Mouse (Mus musculus) hindbrain, postnatal 0 days (tissue): Measurements from ENCODE around the gene Slc20a1. TPM values are rescaled to one million over a fixed set of nuclear protein-coding genes. Genes with fewer than 3 reads are reported as not detected.

Source experiments
- ATAC-seq: fragments of 200-750 bp; cut with Nextera tagmentation; 2 replicates; pipeline ENCODE4 v1.8.0; 2017; ENCODE audit warnings: mild to moderate bottlenecking, moderate TSS enrichment, moderate library complexity
- DNase-seq: peaks from one replicate; pipeline ENCODE4 v3.0.0-alpha.2; 2015; ENCODE audit warnings: low spot score
- H3K27ac ChIP-seq: fragments of 300-500 bp; sonication (generic); 2 replicates; pipeline ENCODE4 v1.5.1; 2014; ENCODE audit warnings: mild to moderate bottlenecking
- H3K27me3 ChIP-seq: fragments of 300-500 bp; sonication (generic); 2 replicates; pipeline ENCODE4 v1.6.1; 2014; ENCODE audit warnings: low read length, mixed read lengths; ENCODE audit not compliant: insufficient read depth
- H3K36me3 ChIP-seq: fragments of 300-500 bp; sonication (generic); 2 replicates; pipeline ENCODE4 v1.6.1; 2014; ENCODE audit warnings: low read length, mixed read lengths; ENCODE audit not compliant: insufficient read depth
- H3K4me1 ChIP-seq: fragments of 300-500 bp; sonication (generic); 2 replicates; pipeline ENCODE4 v1.6.1; 2014; ENCODE audit warnings: antibody characterized with exemption, low read length, mixed read lengths; ENCODE audit not compliant: insufficient read depth
- H3K4me2 ChIP-seq: fragments of 300-500 bp; sonication (generic); 2 replicates; pipeline ENCODE4 v1.6.1; 2014; ENCODE audit warnings: low read depth, mild to moderate bottlenecking, low read length, moderate library complexity, mixed read lengths
- H3K4me3 ChIP-seq: fragments of 300-500 bp; sonication (generic); 2 replicates; pipeline ENCODE4 v1.5.1; 2014; ENCODE audit warnings: low read length
- H3K9ac ChIP-seq: fragments of 300-500 bp; sonication (generic); replicated peaks from 2 replicates; pipeline ENCODE4 v1.6.1; 2014; ENCODE audit warnings: mild to moderate bottlenecking, low read length, moderate library complexity, mixed read lengths
- H3K9me3 ChIP-seq: fragments of 300-500 bp; sonication (generic); 2 replicates; pipeline ENCODE4 v1.6.1; 2016; ENCODE audit warnings: low read length, mixed read lengths
- CTCF ChIP-seq: IDR thresholded peaks from 2 replicates; pipeline ENCODE4 v1.5.1; 2016; ENCODE audit warnings: antibody characterized with exemption, control low read depth, low read depth
- WGBS: fragments of 180-500 bp; shearing (Covaris S2); extraction: QIAGEN DNeasy Blood & Tissue Kit; methylation state at CpG from one replicate; pipeline ENCODE4 v1.1.7; 2014; 5-methylcytosine and 5-hydroxymethylcytosine counted together
- polyA plus RNA-seq: library from polyadenylated mRNA; unstranded; fragments of >200 nt; fragmentation: Nextera tagmentation; extraction: Ambion mirVana; gene quantifications from 2 replicates; pipeline ENCODE4 v1.2.1, GENCODE M21; 2015
- total RNA-seq: library from RNA; depleted of rRNA; stranded (reverse); fragments of >200 nt; gene quantifications from 2 replicates; pipeline ENCODE4 v1.2.3, GENCODE M21; 2014

Gene Slc20a1
- total and polyA plus RNA-seq, 2 experiments from 2014 or later, result 41.6 to 63.0 TPM

- DNase-seq, result no peak
- Histone ChIP-seq H3K9me3 (no peaks in the 10 kb centered on the region), H3K9ac (no peak overlapping the region), H3K4me3 (no peak overlapping the region), H3K36me3 (peaks cover 49% of the 10 kb centered on the region), H3K27me3 (no peaks in the 10 kb centered on the region), H3K4me2 (no peak overlapping the region), H3K4me1 (no peaks in the 10 kb centered on the region), H3K27ac (peak overlapping the region; percentile 6; the same call in 1 of the 2 replicates)
- 90% methylated on average over 2 of the region's 2 CpGs for WGBS
- TF ChIP-seq CTCF, result no peak
- no peak for ATAC-seq
Measured at GRCm38 (mm10) chr2:129211957-129212356, 13.4 kb downstream of the Slc20a1 start.

GRCm38 (mm10) chr2:129212566-129212965 lies 14.0 kb downstream of the Slc20a1 start:
- no peak for ATAC-seq
- WGBS, result 89% methylated on average over 7 of the region's 7 CpGs

GRCm38 (mm10) chr2:129214774-129215173 lies 16.2 kb downstream of the Slc20a1 start:
- DNase-seq (no peak), ATAC-seq (no peak)
- H3K27ac ChIP-seq, result no peak overlapping the region
- H3K4me2 ChIP-seq, result no peak overlapping the region
- no peak for TF ChIP-seq CTCF
- 96% methylated on average over 5 of the region's 5 CpGs for WGBS
- no peaks in the 10 kb centered on the region for H3K27me3 ChIP-seq
- H3K9me3 ChIP-seq, result no peaks in the 10 kb centered on the region
- no peaks in the 10 kb centered on the region for H3K4me1 ChIP-seq
- H3K9ac ChIP-seq, result no peak overlapping the region
- H3K36me3 ChIP-seq, result peaks cover 25% of the 10 kb centered on the region; the same call in 1 of the 2 replicates
- H3K4me3 ChIP-seq, result no peak overlapping the region

More at GRCm38 (mm10) chr2:129212566-129212965, 14.0 kb downstream of the Slc20a1 start:
- TF ChIP-seq CTCF, result no peak
- H3K27me3 ChIP-seq, result no peaks in the 10 kb centered on the region
- H3K27ac ChIP-seq, result no peak overlapping the region
- no peak overlapping the region for H3K4me3 ChIP-seq
- no peak for DNase-seq
- H3K36me3 ChIP-seq, result peaks cover 46% of the 10 kb centered on the region
- no peaks in the 10 kb centered on the region for H3K4me1 ChIP-seq
- no peaks in the 10 kb centered on the region for H3K9me3 ChIP-seq
- no peak overlapping the region for H3K9ac ChIP-seq
- H3K4me2 ChIP-seq, result no peak overlapping the region

GRCm38 (mm10) chr2:129217612-129218185 lies 19.1 kb downstream of the Slc20a1 start:
- TF ChIP-seq CTCF, result no peak
- Histone ChIP-seq H3K27ac (no peak overlapping the region), H3K9ac (no peak overlapping the region), H3K9me3 (no peaks in the 10 kb centered on the region), H3K27me3 (no peaks in the 10 kb centered on the region), H3K36me3 (no peaks in the 10 kb centered on the region), H3K4me1 (no peaks in the 10 kb centered on the region), H3K4me2 (no peak overlapping the region), H3K4me3 (no peak overlapping the region)
- WGBS, result 78% methylated on average over 9 of the region's 9 CpGs
- no peak for ATAC-seq
- no peak for DNase-seq

- no peaks in the 10 kb centered on the region for H3K36me3 ChIP-seq
- no peak overlapping the region; the same call in 1 of the 2 replicates for H3K27ac ChIP-seq
- ATAC-seq, result no peak
- no peaks in the 10 kb centered on the region for H3K9me3 ChIP-seq
- TF ChIP-seq CTCF, result no peak
- no peak for DNase-seq
- no peak overlapping the region for H3K9ac ChIP-seq
- WGBS, result 68% methylated on average over 4 of the region's 4 CpGs
- no peak overlapping the region for H3K4me2 ChIP-seq
- H3K27me3 ChIP-seq, result no peaks in the 10 kb centered on the region
- H3K4me3 ChIP-seq, result no peak overlapping the region
- H3K4me1 ChIP-seq, result no peaks in the 10 kb centered on the region
Measured at GRCm38 (mm10) chr2:129218537-129219105, 20.1 kb downstream of the Slc20a1 start.

GRCm38 (mm10) chr2:129221097-129221632 lies 22.6 kb downstream of the Slc20a1 start:
- no peak overlapping the region for H3K9ac ChIP-seq
- H3K4me2 ChIP-seq, result no peak overlapping the region
- DNase-seq (no peak), ATAC-seq (no peak)
- H3K36me3 ChIP-seq, result no peaks in the 10 kb centered on the region
- no peak overlapping the region for H3K4me3 ChIP-seq
- no peak for TF ChIP-seq CTCF
- H3K27me3 ChIP-seq, result no peaks in the 10 kb centered on the region
- H3K27ac ChIP-seq, result no peak overlapping the region
- 64% methylated on average over 9 of the region's 9 CpGs for WGBS
- no peaks in the 10 kb centered on the region for H3K4me1 ChIP-seq
- no peaks in the 10 kb centered on the region for H3K9me3 ChIP-seq

- Histone ChIP-seq H3K4me2 (no peak overlapping the region), H3K36me3 (no peaks in the 10 kb centered on the region), H3K9ac (no peak overlapping the region), H3K27ac (no peak overlapping the region), H3K9me3 (no peaks in the 10 kb centered on the region), H3K4me1 (no peaks in the 10 kb centered on the region), H3K4me3 (no peak overlapping the region), H3K27me3 (no peaks in the 10 kb centered on the region)
- ATAC-seq (no peak), DNase-seq (no peak)
- TF ChIP-seq CTCF, result no peak
- WGBS, result 84% methylated on average over 4 of the region's 4 CpGs
Measured at GRCm38 (mm10) chr2:129224178-129224577, 25.6 kb downstream of the Slc20a1 start.
